Mouse (Mus musculus) thymus, adult 2 months (tissue): Measurements from ENCODE around the gene Gm28044. TPM values are rescaled to one million over a fixed set of nuclear protein-coding genes. Genes with fewer than 3 reads are reported as not detected.
A peak's percentile ranks its signal among the peaks of the same experiment; 100 is the strongest.
"Not testable (repeated sequence)": the region's sequence is repeated elsewhere in the genome, so short reads cannot be mapped to it uniquely, and the experiment has no call there.

Experiments
- DNase-seq: peaks from one replicate; pipeline ENCODE4 v3.0.0; 2021
- H3K27ac ChIP-seq: fragments of 200-500 bp; 2 replicates; pipeline ENCODE4 v1.5.1; 2012; ENCODE audit warnings: low read length, control low read depth; ENCODE audit not compliant: control insufficient read depth, insufficient read depth
- H3K27me3 ChIP-seq: fragments of 200-500 bp; 2 replicates; pipeline ENCODE4 v1.6.1; 2012; ENCODE audit warnings: mild to moderate bottlenecking, low read length, moderate library complexity, mixed read lengths; ENCODE audit not compliant: control insufficient read depth, insufficient read depth
- H3K36me3 ChIP-seq: fragments of 200-500 bp; 2 replicates; pipeline ENCODE4 v1.6.1; 2012; ENCODE audit warnings: mild to moderate bottlenecking, low read length, moderate library complexity; ENCODE audit not compliant: control insufficient read depth, insufficient read depth
- H3K4me1 ChIP-seq: fragments of 200-500 bp; replicated peaks from 2 replicates; pipeline ENCODE4 v1.6.1; 2012; ENCODE audit warnings: low read length; ENCODE audit not compliant: control insufficient read depth, insufficient read depth
- H3K4me3 ChIP-seq: fragments of 200-500 bp; 2 replicates; pipeline ENCODE4 v1.5.1; 2012; ENCODE audit warnings: mild to moderate bottlenecking, low read length, control low read depth, moderate library complexity; ENCODE audit not compliant: control insufficient read depth, insufficient read depth
- CTCF ChIP-seq: fragments of 200-500 bp; IDR thresholded peaks from 2 replicates; pipeline ENCODE4 v1.5.1; 2012; ENCODE audit warnings: mild to moderate bottlenecking, control low read depth, low read length, moderate library complexity, borderline replicate concordance; ENCODE audit not compliant: control insufficient read depth, poor library complexity, insufficient read depth; ENCODE audit errors: extremely low read depth
- POLR2A ChIP-seq: fragments of 200-500 bp; IDR thresholded peaks from 2 replicates; pipeline ENCODE4 v1.6.1; 2012; ENCODE audit warnings: mild to moderate bottlenecking, low read length, control low read depth, moderate library complexity; ENCODE audit not compliant: control insufficient read depth, poor library complexity, insufficient read depth; ENCODE audit errors: extremely low read depth
- WGBS: fragments of 180-500 bp; shearing (Covaris S2); methylation state at CpG from one replicate; pipeline ENCODE4 v1.1.7; 2018; 5-methylcytosine and 5-hydroxymethylcytosine counted together
- polyA plus RNA-seq: library from polyadenylated mRNA; depleted of rRNA; stranded (reverse); fragments of >200 nt; gene quantifications from 2 replicates; pipeline ENCODE4 v1.2.3, GENCODE M21; 2012

Gene Gm28044
- polyA plus RNA-seq, 1 experiment, result not detected

GRCm38 (mm10) chr13:67332877-67333276 lies 27.5 kb downstream of the Gm28044 start:
- Histone ChIP-seq H3K27ac (no peak overlapping the region), H3K4me3 (no peak overlapping the region; the same call in 1 of the 2 replicates), H3K4me1 (peaks cover 4% of the 10 kb centered on the region; the same call in 1 of the 2 replicates), H3K27me3 (no peaks in the 10 kb centered on the region), H3K36me3 (no peaks in the 10 kb centered on the region)
- peak; percentile 4 for DNase-seq
- WGBS, result 83% methylated on average over 1 of the region's 1 CpGs
- TF ChIP-seq CTCF (no peak), POLR2A (no peak)

GRCm38 (mm10) chr13:67332019-67332724 lies 28.2 kb downstream of the Gm28044 start, which contains the start of gene Zfp595:
Zfp595 (minus strand) TSS chr13:67332570.
- Histone ChIP-seq H3K4me1 (peaks cover 4% of the 10 kb centered on the region; the same call in 1 of the 2 replicates), H3K36me3 (no peaks in the 10 kb centered on the region), H3K27me3 (no peaks in the 10 kb centered on the region), H3K27ac (peak within 1 kb of the TSS; percentile 61), H3K4me3 (peak within 1 kb of the TSS; percentile 81)
- TF ChIP-seq POLR2A (no peak), CTCF (peak; percentile 38; the same call in 1 of the 2 replicates)
- DNase-seq, result peak; percentile 85
- 8% methylated on average over 17 of the region's 17 CpGs for whole genome bisulfite sequencing

- Histone ChIP-seq H3K4me1 (no peaks in the 10 kb centered on the region), H3K27me3 (no peaks in the 10 kb centered on the region), H3K4me3 (no peak overlapping the region), H3K36me3 (no peaks in the 10 kb centered on the region), H3K27ac (no peak overlapping the region)
- DNase-seq, result no peak
- WGBS, result 14% methylated on average over 5 of the region's 5 CpGs
- TF ChIP-seq POLR2A (no peak), CTCF (no peak)
These were observed 53.6 kb downstream of the Gm28044 start for GRCm38 (mm10) chr13:67306718-67307117.

DNA sequence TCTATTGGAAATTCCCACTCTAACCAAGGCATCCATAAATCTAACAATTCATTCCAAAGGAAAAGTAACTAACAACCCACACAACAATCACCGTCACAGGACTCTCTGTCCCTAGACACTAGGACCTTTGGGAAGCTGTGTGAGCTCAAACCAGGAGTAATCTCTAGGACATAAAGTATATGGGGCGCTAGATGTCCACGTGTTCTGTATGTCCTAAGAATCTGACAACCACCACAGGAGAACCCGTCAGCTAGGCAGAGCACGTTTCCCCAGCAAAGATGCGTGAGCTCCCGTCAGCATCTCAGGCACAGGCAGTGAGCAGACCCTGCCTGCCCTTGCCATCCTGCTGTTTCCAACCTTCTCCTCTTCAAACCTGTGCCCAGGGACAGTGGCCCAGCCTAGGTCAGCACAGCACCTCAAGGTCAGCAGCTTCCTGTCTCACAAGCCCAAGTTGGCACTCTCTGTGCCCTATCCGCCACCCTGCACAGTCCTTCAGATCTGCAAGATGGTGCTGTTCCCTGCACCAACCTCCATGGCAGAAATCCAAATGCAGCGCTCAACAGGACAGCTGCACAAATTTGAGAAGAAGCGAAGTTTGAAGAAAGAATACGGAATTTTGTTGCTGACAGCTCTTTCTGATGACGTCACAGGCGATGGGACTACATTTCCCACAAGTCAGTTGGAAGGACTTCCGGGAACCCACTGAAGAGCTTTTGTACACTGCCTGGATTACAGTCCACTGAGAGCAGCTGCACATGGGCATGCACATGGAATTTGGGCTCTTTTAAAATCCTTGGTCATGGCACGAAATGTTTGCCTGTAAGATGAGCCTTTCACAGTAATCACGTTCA lies 54.3 kb downstream of the Gm28044 start, which contains the start of gene Zfp457:
TSS of gene Zfp457 (minus strand) at position 664 of the 851 bp plus-strand sequence.
- Histone ChIP-seq H3K27ac (peak within 1 kb of the TSS; percentile 38; the same call in 1 of the 2 replicates), H3K4me1 (no peaks in the 10 kb centered on the region), H3K4me3 (peak within 1 kb of the TSS; percentile 94), H3K27me3 (no peaks in the 10 kb centered on the region), H3K36me3 (no peaks in the 10 kb centered on the region)
- TF ChIP-seq POLR2A, result no peak
- TF ChIP-seq CTCF, result no peak
- DNase-seq, result peak; percentile 84
- WGBS, result 8% methylated on average over 16 of the region's 16 CpGs

GRCm38 (mm10) chr13:67278314-67278713 lies 82.0 kb downstream of the Gm28044 start, which contains the start of gene Zfp458:
Zfp458 (minus strand) TSS chr13:67278466.
- Histone ChIP-seq H3K36me3 (no peaks in the 10 kb centered on the region), H3K27ac (no peak within 1 kb of the TSS), H3K4me3 (no peak within 1 kb of the TSS), H3K4me1 (no peaks in the 10 kb centered on the region), H3K27me3 (no peaks in the 10 kb centered on the region)
- 55% methylated on average over 7 of the region's 7 CpGs for WGBS
- TF ChIP-seq CTCF (no peak), POLR2A (no peak)
- no peak for DNase-seq

DNA sequence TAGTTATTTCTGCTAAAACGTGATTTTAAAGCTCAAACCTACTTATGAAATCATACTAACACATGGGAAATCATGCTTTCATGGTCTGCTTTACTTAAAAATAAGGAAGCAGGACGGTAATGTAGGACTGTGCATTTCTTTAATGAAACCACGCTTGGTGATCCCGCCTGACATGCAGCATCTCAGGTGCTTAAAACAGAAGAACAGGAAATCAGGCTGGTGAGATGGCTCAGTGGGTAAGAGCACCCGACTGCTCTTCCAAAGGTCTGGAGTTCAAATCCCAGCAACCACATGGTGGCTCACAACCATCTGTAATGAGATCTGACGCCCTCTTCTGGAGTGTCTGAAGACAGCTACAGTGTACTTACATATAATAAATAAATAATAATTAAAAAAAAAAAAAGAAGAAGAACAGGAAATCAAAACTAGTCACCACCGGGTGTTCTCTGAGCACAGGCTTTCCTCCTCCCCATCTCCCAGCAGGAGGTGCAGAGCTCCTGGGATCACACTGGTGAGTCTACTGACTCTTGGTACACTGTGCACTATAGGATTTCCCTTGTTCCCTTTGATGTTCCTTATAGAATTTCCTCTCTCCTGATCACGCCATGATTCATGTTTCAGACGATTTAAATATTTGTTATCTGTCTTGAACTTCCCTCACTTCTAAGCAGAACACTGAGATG lies 90.8 kb downstream of the Gm28044 start:
- H3K27me3 ChIP-seq, DNase-seq, H3K36me3 ChIP-seq, H3K27ac ChIP-seq, H3K4me1 ChIP-seq: not testable (repeated sequence)
- WGBS, result 27% methylated on average over 9 of the region's 9 CpGs
- H3K4me3 ChIP-seq, result peak overlapping the region; percentile 98
